Mouse (Mus musculus): ENCODE measurements around the gene Fibcd1. TPM values are rescaled to one million over a fixed set of nuclear protein-coding genes. Genes with fewer than 3 reads are reported as not detected.

The Fibcd1 gene
- total RNA-seq, 2 experiments from 2014 or later, result 85.7 to 96.1 TPM

- DNase-seq (ENCODE audit: low spot score in 2 of 2), result no peak
Observed at GRCm38 (mm10) chr2:31862919-31863318, 17.1 kb upstream of the Fibcd1 start.

DNA sequence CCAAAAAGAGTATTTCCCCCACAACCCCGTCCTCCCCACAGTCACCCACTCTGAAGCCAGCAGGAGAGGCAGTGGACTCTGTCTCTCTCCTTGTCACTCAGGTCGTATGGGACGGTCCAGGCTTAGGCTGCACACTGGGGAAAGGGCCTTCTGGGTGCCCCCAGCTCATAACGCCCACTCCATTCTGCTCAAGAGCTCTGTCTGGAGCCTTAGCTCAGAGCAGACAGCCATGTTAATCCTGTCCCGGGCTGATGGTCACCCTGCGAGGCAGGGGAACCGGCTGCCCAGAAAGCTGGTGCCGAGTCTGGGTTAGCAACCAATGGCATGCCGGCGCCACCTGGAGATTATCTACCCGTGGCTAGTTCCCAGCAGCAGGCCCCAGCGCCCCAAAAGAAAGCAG, 12.7 kb upstream of the Fibcd1 start:
- no peak for DNase-seq (ENCODE audit: low spot score in 2 of 2)

- DNase-seq (ENCODE audit: low spot score in 2 of 2), result peak; percentile 50 to 61
Observed at GRCm38 (mm10) chr2:31857180-31857579, 11.4 kb upstream of the Fibcd1 start.

- no peak for DNase-seq (ENCODE audit: low spot score in 2 of 2)
Observed at GRCm38 (mm10) chr2:31855991-31856390, 10.2 kb upstream of the Fibcd1 start.

DNA sequence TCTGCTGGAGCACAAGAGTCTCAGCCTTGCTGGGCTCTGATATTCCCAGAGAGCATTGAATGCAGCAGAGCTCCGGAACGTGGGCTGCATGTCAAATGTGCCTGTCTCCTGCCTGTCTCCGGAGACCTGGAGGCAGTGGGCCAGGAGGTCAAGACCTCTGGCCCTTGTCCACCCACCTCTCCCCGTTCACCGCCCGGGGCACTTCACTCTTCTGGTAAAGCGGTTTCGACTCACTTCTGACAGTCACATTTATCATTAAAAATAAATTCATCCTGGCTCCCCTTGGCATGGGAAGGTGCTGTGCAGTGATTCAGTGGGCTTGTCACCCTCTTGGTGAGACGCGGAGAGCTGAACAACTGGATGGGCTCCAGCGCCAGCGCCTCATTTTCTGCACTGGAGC, 4.3 kb upstream of the Fibcd1 start:
- DNase-seq (ENCODE audit: low spot score in 2 of 2), result no peak

- no peak for DNase-seq (ENCODE audit: low spot score in 2 of 2)
Observed at GRCm38 (mm10) chr2:31847908-31848307, 2.1 kb upstream of the Fibcd1 start.

DNA sequence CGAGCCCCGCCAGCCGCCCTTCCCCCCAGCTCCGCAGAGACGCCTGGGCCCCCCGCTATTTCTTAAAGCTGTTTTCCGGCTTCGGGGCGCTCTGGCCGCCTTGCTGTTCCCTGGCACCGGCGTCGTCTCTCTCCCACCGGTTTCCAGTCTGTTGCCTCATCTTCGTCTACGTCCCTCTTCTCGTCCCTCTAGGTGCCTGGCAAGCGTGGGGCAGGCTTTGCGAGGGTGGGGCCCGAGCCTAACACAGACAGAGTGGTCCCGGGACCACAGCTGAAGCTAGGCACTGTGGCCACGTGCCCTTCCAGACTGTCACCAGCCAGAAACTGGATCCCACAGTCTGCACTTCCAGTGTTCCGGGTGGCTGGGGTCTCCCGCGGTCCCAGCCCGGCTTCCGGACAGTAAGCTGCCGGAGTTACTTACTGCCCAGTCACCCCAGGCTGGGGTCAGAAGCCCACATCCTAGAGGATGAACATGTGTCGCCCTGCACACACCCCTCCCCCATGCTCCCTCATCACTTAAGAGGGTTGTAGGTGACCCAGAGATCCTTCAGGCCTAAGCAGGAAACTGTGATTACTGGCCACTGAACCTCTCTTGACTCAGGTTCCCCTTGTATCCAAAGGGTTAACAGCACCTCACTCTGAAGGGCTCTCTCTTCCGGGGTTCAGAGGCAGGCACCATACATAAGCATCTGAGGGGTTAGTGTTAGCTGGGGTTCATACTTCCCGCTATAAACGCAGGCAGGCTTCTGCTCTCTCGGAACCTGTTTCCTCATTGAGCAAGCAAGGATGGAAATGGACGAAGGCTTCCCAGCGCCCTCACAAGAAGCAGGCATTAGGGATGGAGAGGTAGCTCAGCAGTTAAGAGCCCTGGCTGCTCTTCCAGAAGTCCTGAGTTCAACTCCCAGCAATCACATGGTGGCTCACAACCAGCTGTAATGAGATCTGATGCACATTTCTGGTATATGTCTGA, 1.2 kb upstream of the Fibcd1 start:
- DNase-seq (ENCODE audit: low spot score in 2 of 2), result no peak

- no peak for DNase-seq (ENCODE audit: low spot score in 2 of 2)
Observed at GRCm38 (mm10) chr2:31845512-31845895, 301 bp downstream of the Fibcd1 start.

GRCm38 (mm10) chr2:31844729-31845136, 1.1 kb downstream of the Fibcd1 start:
- no peak for DNase-seq (ENCODE audit: low spot score in 2 of 2)

DNA sequence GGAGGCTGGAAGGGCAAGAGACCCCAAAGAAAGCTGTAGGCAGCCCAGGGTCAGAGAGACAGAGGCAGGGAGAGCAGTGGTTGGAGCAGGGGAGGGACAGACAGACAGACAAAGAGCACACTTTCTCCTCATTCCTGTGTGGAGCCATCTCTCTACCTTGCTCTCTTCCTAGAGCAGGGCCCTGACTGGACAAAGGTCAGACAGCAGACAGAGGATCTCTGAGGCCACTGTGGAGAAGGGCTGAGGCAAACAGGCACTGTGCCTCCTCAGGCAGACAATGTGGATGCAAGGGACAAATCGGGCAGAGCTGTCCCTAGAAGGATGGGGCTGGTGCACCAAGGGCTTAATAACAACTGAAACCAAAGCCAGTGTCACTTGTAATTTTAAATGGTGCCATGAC, 6.9 kb downstream of the Fibcd1 start:
- no peak for DNase-seq (ENCODE audit: low spot score in 2 of 2)

DNA sequence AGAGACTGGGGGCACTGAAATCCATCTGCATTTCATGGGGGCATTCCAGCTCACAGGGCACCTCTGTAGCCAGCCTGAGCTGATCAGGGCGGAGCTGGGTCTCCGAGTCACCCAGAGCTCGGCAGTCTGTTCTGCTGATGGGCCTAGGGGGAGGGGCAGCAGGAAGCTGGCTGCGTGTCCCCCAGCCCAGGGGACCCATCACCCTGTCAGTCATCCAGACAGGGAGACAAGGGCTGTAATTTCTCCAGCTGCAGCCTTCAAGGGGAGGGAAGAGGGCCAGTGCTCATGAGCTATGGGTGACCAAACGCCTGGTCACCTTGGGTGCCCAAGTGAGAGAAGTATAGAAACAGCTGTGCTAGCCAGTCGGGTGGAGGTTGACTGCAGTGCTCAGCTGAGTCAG, 8.8 kb downstream of the Fibcd1 start:
- no peak for DNase-seq (ENCODE audit: low spot score in 2 of 2)

DNA sequence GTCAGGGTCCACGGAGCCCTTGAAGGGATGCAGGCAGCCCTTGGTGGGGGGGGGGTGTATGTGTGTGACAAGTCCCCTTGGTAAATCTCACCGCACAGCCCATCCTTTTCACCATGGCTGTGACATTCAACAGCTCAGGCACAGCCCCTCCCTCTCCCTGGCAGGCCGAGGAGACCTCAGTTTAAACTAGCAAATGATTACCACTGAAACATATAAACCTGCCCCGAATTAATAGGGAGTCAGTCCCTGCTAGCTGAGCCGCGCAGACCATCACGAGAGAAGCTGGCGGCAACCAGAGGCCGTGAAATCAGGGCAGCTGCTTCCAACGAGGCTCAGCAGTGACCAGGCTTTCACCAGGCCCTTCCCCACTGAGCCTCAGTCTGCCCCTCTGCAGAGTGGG, 9.7 kb downstream of the Fibcd1 start:
- no peak for DNase-seq (ENCODE audit: low spot score in 2 of 2)

DNA sequence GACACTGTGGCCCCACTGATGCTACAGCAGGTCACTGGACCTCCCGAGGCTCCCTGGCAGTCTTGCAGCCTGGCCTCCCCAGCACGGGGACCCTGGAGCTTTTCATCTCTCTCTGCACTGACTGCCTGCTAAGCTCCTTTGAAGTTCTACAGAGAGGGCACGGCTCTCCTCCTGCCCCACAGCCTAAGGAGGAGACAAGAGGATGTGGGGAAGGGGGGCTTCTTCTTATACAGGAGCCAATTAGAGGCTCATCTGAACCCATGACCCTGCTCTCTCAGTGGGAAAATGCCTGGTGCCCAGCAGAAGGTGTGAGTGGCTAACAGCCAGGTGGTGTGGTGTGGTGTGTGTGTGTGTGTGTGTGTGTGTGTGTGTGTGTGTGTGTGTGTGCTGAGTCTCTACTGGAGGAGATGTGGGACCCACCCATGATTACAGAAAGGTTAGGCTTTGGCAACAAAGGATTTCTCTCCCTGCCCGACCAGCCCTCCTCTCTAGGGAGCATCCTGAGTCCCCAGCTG, 17.4 kb downstream of the Fibcd1 start:
- DNase-seq (ENCODE audit: low spot score in 2 of 2), result no peak

GRCm38 (mm10) chr2:31827877-31828276, 17.9 kb downstream of the Fibcd1 start:
- DNase-seq (ENCODE audit: low spot score in 2 of 2), result peak; percentile 91 to 93

DNA sequence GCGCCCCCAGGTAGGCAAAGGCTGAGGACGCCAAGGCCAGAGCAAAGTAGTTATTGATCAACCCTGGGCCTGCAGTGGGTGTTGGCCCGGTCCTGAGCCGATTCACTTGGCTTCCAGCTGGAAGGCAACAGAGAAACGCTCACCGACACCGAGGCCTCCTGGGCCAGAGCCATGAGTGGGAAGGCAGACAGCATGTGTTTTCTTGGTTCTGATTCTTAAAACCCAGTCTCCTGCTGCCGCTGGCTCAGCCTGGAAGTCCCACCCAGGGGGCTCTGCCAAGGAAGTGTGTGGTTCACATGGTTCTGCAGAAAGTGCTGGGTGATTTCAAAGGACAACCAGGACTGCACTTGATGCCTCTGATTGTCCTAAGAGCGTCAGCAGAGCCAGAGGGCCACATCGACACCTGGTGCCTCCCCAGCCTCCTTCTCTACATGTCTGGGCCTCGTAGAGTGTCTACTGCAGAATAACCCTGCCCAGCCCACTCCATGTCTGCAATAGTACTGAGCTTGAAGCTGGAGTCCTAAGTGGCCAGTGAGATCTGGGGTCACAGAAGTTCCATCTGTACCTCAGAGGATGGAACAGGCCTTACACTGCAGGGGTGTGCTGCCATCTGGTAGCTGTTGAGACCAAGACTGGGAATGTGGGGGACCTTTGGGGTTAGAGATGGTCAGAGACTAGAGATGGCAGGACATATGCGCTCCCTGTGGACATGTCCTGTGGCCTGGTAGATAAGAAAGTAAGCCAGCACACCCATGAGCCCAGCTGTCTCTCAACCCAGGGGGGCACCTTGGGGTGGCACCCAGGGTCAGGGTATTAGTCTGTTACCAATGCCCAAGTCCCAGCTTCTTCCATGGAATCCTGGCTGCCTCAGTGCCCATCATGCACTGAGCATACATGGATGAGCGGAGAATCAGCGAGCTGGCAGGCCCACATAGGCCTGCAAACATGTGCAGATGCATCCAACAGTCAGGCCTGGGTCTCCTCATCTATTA, 19.4 kb downstream of the Fibcd1 start:
- DNase-seq (ENCODE audit: low spot score in 2 of 2), result peak in 1 of 2 experiments; percentile 44

- DNase-seq (ENCODE audit: low spot score in 2 of 2), result no peak
Observed at GRCm38 (mm10) chr2:31825469-31825911, 20.3 kb downstream of the Fibcd1 start.

DNA sequence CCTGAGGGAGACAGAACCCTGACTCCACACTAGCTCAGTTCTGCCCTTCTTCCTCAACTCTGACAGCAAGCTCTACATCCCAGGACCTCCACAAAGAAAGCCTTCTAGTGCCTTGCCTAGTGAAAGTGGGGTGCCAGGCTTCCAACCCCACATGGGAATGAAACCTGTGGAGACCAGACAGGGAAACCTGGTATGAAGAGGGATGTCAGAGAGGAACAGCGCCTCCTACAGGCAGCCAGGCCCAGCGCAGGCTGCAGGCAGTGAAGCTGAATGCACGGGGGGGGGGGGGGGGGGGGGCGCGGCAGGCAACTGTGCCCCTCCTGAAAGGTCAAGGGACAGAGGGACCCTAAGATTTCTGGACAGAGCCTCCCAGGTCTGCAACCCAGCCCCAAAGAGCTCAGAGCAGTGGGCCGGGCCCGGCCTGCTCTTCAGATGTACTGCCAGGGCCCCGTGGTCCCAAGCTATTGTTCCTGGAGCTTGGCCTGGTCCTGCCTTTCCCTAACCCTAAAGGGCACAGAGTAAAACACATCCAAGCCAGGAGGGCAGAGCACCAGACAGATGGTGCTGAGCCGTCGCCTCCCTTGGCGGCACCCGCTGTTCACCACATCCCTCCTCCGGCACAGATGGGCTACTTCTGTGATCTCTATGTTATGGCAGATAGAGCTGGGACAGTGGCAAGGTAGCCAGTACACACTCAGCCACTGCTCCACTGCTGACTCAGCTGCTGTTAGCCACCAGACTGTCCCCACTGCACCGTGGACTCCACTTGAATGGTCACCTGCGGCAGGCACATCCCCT, 21.7 kb downstream of the Fibcd1 start:
- DNase-seq (ENCODE audit: low spot score in 2 of 2), result peak; percentile 62

DNA sequence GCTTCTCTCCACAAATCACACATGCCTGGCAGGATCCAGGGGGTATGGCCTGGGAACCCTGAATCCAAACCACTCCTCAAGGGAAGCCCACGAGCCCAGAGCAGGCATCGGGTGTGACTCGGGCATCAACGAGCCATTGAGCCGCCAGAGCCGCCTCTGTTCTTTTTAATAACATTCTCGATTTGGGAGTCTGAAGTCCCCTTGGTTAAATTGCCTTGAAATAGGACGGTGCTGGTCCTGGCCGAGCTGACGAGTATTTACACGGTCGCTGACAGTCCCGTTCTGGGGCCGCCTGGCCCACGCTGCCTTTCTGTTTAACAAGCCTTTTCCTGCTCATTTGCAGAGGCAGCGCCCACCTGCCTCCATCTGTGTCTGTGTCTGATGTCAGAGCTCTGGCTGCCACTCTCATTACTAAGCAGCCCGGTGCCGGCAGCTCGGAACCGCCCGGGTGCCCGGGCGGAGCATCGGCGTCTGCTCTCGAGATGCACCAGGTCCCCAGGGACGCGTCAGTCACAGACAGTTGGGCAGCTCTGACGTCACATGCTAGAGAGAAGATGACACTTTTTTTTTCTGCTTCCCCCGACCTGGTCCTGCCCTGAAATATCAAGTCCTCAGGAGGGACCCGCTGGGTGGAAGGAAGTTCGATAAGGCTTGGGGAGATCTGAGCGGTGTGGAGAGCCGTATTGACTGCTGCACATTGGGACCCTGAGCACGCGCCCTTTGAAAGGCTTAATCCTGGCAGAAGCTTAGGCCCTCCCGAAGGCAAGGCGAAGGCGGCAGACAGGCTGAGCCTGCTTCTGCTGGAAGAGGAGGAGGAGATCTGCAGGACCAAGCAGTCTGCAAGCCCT, 23.1 kb downstream of the Fibcd1 start:
- peak; percentile 64 to 70 for DNase-seq (ENCODE audit: low spot score in 2 of 2)

- peak; percentile 74 to 77 for DNase-seq (ENCODE audit: low spot score in 2 of 2)
Observed at GRCm38 (mm10) chr2:31815367-31815766, 30.4 kb downstream of the Fibcd1 start.

GRCm38 (mm10) chr2:31814699-31815098, 31.1 kb downstream of the Fibcd1 start:
- no peak for DNase-seq (ENCODE audit: low spot score in 2 of 2)

All from layer of hippocampus, postnatal 10 days (tissue).